Mouse (Mus musculus) right cerebral cortex, postnatal 4 days (tissue): ENCODE data around the gene Pbx3.

Experiments
- DNase-seq: peaks from one replicate; pipeline ENCODE4 v3.0.0-alpha.2; 2022

Gene Pbx3

DNA sequence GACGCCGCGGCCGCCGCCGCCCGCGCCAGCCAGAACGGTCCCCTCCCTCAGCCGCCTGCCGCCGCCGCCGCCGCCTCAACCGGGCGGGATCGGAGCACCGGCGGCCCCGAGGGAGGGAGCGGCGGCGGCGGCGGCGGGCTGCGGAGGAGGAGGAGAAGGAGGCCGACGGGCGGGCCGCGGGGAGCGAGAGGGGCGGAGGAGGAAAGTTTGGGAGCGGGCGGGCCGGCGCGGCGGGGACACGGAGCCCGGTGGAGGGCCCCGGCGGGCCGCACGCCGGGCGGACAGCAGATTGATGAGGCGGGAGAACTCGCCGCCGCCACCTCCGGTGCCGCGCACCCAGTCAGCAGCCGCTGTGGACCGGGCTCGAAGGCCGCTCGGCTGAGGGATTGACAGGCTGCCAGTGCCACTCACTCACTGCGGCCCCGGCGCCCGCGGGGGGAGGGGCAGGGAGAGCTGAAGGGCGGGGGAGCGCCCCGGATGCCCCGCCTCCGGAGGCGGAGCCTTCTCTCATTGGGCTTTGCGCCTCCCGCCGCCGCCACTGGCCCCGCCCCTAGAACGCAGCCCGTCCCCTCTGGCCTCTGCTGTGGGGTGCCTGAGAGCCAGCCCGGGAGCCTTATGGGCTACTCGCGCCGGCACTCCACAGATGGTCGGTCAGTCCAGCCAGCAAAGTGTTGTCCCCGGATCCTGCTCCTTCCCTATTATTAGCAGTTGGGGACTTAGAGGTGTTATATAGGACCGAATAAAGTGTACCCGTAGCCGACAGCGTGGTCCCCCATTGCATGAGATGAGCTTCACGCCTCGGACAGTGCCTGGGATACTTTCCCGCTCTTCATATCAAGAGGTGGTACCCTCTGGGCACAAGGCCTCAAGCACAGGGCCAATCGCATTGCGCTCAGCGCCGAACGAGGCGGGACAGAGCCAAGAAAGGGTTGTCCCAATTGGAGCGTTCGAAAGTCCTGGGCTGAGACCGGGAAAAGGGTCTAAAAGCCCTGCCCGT, at the start of gene Pbx3:
Gene Pbx3 (minus strand): TSS at position 838 of the 997 bp plus-strand sequence.
- DNase-seq: peak; percentile 92

DNA sequence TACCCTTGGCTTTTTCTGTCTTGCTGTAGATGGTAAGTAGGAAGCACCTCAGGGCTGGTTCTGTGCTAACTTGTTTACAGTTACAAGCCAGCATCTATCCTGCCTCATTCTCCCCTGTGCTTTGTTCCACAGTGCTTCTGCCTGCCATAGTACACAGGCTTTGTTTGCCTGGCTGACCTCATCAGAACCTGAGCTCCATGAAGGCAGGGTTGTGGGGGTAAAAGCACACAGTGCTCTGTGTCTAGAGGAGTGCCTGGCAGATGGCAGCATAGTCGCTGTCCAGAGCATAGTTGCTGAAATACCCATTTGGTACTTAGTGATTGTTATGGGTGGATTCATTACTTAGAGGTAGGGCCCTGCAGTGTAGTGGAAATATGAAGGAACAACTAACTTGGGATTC, 47.3 kb upstream of the Pbx3 start:
- no peak for DNase-seq

DNA sequence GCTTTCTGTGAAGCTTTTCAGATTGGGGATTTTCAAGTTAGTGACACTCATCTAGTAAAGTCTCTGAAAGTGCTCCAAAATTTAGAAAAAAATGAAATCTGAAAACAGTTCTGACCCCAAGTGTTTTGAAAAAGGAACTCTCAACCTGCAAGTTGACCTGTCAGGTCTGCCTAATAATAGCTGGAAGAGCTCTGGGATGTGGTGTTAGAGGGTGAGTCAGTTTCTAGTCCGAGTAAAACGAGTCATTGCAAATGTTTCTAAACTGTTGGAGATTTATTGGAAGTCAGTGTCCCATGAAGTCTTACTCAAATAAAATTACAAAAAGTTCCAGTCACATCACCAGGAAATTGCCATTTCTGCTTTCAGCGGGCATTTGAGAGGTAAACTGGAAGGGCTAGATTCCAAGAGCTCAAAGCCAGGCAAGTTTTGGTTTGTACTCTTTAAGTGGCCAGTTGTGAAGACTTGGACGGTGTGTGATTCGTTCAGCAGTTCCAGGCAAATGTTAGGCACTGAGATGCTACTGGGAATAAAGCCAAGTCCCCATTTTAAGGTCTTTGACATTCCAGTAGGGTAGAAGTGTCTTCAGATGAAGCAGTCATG, 36.9 kb upstream of the Pbx3 start:
- no peak for DNase-seq

DNA sequence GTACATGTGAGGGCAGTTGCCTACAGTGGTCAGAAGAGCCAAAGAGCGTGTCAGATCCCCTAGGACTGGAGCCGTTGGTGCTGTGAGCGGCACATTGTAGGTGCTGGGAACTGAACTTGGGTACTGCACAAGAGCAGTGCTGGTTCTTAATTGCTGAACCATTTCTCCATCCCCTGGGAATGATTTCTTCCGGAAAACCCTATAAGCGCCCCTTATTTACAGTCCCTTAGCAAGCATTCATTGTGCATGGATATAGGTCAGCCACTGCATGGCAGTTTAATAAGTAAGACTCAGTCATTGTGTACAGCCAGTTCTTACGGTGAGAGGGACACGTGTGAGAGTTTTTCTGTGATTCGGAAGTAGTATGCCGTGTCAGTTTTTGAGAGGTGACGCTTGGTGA, 35.4 kb upstream of the Pbx3 start:
- no peak for DNase-seq

DNA sequence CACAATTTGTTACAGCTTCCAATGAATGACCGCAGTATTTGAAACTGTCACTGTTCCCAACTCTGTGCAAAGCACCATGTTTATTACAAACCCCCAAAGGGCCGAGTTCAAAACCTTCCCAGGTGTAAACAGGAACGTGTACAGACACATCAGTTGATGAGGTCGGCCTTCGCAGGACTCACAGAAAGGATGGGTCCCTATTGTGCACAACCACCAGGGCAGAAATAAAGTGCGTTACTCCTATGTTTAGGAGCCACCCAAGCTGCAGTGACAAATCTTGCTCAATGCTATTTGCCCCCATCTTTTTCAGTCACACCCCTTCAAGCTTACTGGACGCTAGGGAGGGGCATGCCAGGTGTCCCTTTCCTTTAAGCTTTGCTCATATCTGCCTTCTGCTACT, 34.7 kb upstream of the Pbx3 start:
- DNase-seq: no peak

DNA sequence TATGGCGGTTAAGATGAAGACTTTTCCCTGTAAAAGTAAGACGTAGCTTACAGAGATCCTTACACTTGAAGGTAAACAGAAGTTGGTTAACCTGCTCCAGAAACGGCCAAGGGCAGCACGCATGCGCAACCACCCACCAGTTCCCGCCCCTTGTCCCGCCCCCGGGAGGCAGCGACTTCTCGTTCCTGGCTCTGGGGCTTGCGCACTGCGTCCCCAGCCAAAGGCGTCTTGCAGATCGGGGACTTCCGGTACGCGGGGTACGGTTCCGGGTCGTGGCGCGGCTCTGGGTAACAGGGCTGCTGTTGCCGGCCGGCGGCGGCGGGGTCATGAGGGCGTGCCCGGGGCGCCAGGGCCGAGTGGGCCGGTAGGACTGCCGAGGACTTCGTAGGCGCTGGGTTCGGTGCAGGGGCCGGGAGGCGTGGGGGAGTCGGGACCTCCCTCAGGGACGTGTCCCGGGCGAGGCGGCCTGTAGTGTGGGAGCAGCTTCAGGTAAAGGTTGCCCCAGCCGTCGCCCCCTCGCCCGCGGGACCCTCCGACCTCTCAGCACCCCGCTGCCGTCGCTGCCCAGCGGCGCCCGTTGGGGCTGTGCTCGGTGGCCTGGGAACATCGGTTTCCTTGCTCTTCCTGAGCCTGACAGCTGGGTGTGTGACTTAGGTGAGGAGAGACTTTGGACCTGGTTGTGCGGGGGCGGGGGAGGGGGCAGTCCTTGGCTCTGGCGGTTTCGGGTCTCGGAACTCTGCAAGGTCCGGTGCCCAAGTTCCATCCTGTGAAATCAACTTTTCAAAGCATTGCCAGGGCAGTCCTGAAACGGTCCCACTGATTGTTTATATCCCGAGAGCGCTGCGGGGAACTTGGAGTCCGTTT, 33.9 kb upstream of the Pbx3 start, which contains the start of gene Mapkap1:
Gene Mapkap1 (plus strand): TSS at position 171 of the 864 bp plus-strand sequence.
- DNase-seq: peak; percentile 97

DNA sequence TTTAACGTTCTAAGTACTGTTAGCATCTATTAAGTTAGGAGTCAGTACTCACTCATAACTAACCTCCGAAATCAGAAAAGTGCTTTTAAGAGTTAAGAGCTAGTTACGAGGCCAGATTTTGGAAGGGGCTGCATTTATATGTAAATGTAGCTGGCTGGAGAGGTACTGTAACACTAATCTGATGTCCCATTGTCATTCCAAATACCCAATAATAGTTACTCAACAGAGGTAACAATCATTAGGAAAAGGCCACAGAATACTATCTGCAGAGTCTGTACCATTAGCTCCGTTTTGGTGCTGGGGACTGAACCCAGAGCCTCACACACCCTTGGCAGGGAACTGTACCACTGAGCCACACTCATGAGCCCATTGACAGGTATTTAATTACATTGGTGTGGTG, 26.6 kb upstream of the Pbx3 start:
- DNase-seq: no peak

DNA sequence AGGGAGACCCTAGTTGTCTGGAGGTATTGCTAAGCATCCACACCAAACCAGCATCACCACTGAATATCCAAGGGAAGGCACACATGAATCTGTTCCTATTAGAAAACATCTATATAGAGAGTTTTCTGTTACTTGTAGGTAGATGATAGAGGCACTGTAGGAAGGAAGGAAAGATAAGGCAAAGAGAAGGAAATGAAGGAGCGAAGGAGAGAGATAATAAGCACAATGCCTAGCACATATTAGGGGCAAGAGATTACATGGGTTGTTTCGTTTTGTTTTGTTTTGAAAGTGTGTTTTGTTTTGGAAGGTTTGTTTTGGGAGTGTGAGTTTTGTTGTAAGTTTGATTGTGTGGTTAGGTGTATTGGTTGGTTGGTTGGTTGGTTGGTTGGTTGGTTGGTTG, 6.0 kb upstream of the Pbx3 start:
- no peak for DNase-seq

DNA sequence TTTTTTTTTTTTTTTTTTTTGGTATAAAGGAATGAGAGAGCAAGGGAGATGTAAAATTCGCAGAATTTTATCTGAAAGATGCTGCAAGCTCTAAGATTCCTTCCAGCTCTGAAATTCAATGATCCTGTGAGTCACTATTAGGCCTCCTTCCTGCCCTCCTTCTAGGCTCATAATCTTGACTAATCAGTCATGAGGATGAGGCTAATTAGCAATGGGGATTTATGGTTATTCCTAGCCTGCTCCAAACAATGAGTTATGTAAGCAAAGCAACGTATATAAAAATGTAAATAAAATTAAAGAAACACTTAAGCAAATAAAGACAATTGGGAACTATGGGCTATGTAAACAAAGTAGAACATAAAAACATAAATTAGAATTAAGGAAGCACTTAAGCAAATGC, 1.4 kb upstream of the Pbx3 start:
- no peak for DNase-seq

DNA sequence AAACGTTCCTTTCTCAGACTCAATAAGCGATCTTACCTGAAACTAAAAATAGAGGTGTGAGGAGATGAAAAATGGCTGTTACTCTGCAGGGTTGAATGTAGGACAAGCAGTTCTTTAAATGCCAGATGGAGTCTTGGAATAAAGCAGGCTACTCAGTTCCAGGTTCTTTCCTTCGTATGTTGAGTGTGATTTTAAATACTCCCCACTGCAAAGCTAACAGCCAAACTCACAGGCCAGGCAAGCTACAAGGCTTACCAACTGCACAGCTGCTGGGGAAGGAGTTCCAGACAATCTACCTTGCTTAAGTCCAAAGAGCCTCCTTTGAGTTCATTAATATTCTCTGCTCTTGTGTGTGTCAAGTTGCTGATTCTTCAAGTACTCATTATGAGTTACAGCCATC, 944 bp upstream of the Pbx3 start:
- no peak for DNase-seq

DNA sequence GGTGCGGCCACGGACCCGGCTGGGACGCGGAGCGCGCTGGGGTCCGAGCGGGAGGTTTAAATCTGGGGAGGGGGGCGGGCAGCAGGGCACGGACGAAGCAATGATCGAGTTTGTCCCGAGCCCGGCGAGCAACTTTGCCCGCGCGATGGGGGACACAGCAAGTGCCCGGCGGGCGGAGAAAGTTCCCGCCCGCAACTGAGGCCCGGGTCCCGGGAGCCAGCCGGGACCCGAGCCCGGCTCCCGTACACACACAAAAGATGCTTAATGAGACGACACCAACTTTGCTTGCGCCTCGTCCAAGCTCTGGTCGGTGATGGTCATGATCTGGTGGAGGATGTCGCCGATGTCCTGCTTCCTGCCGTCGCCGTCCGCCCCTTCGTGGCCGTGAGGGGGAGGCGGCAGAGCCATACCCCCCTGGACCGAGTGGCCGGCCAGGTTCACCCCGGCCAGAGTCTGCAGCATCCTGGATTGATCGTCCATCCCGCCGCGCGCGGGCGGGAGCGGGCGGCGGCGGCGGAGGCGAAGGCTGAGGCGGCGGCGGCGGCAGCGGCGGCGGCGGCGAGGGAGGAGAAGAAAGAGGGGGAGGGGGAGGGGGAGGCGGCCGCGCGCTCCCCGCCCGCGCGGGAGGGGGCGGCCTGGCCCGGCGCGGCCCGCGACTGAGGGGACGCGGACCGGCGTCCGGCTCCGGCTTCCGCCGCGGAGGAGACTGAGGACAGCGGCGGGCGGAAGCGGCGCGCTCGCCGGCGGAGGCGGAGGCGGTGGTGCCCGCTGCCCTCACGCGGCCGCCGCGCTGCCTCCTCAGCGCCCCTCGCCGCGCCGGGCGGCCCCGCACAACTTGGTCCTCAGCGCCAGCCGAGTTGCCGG, 1.3 kb downstream of the Pbx3 start:
- peak; percentile 57 for DNase-seq

DNA sequence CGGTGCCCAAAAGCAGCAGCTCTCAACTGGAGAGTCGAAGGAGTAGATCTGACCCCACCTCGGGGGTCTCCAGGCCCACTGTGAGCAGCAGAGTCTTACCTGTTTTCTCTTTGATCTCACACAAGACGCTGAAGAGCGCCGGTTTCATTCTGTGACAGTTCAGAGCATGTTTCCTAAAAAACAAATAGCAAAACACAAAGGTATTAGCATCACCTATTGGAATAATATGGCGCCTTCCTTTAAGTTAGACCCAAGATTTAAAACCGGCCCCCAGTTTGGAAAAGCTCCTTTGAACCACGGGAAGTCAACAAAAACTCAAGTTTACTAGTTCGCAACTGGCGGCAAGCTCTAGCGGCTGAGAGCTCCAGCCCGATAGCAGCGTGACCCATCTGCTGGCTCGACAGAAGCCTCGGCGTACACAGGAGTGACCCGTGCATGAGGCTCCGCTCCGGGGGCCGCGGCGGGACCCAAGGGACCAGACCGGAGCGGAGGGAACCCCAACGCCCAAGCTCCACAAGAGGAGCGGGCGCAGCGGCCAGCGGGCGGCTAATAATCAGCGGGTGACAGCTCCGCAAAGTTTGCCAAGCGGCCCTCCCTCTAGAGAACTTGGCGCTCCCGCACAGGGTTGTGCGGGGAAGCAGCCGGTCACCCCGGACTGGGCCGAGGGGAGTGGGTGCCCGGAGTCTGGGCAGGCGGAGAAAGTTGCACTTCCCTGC, 2.1 kb downstream of the Pbx3 start:
- DNase-seq: peak; percentile 28

DNA sequence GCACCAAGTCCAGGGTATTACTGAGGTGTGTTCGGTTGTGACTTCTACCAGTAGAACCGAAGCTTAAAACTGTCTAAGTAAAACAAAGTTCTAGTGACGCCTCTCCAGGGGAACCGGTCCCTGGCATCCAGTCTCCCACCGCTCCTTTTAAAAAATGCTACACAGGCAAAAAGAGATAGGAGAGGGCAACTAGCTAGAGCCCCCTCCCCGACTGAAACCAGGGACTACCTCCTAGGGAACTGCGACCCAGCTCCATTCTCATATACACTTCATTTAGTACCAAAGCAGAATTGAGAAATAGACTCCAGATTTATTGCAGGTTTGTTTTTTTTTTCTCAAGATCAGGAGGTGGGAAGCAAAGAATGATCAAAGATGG, 2.6 kb downstream of the Pbx3 start:
- DNase-seq: no peak

DNA sequence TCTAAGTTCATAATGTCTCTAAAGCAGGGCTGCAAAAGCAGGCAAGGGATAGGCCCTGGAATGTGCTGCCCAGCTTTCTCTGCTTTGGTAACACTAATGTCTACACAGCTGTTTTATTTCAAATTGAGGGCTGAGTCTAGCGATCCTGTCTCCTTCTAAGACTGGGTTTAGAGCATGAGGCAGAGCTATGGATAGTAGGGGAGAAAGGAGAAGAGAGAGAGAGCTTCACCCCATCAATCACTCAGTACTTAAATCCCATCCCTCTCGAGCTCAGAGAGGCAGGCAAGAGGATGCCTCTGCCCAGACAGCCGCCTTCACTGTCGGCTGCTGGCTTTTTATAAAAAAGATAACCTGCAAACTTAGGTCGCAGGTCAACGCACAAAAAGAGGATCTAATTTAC, 4.5 kb downstream of the Pbx3 start:
- no peak for DNase-seq

DNA sequence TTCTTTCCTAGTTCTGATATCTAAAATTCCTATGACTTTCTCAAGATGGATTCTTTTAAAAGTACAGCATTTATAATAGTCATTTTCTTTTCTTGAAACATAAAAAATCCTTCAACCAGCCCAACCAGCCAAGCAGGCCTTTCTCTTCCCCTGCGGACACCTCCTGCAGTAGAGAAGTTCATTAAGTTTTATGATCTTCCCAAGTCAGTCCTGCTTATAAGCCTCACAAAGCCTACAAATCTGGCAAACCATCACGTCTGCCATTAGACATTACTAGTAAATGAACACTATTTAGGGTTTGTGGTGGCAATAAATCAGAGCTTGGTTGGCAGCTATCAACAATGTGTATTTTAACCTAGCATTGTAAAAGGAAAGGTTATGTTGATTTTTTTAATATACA, 5.9 kb downstream of the Pbx3 start:
- no peak for DNase-seq

DNA sequence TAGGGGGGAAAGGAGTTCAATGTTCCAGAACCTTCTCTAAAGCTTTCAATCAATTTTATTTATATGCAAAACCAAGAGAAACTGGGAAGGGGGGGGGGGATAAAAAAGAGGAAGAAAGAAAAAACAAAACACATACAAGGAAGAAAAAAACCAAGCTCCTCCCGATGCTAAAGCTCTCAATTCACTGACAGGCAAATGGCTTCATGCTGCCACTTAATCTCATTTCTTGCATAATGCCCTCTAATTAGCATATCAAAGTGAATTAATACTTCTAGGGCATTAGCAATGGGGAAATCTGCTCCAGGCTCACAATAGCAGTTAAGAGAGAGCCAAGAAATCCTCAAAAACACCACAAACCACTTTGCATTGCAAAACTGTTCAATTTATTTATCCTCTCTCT, 9.3 kb downstream of the Pbx3 start:
- DNase-seq: no peak

DNA sequence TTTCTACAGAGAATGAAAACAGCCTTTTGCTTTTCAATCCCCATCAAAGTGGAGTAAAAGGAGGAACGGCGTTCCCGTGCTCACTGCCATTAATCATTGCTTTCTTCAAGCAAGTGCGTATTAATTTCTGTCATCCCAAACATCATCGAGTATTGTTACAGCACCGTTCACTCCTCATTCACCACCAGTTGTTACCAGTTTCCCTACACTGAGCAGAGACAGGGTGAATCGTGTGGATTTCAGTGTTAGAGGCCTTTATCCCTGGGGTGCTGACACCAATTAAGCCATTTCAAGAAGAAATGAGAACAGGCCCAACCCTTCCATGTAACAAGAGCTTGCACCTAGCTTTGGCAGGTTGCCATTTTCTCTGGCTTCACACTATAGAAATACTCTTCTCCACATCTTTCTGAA, 17.1 kb downstream of the Pbx3 start:
- DNase-seq: no peak

DNA sequence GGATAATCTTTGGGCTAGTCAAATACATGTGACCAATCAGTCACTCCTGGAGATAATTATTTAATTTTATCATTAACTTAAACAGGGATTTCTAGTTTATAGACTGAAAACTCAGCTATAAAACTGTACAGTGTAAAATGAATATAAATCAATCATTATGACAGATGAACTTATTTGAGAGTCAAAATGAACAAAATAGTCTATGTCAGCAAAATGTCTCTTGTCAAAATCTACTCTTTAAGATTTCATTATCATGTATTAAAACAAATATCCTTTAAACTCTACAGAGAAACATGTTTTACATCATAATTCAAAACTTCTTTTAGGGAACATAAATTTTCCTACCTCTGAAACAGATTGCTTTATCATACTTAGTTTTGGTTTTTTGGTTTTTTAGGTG, 20.9 kb downstream of the Pbx3 start:
- no peak for DNase-seq

DNA sequence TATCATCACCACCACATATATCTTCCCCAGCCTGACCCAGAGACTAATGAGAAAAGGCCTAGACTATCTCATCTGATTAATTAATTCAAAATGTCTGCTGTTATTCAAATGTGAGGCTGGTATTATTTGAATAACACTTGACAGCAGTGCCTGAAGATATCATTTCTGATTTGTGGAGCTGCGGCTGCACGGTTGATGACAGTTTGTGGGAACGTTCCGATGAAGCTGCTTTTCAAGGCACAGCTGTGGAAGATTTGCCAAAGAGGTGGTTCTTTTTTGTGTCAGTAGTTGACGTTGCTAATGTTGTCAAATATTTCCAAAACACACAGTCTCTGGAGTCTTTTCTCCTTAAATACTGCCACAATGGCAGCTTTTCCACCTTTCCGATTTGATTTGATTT, 25.8 kb downstream of the Pbx3 start:
- DNase-seq: no peak

DNA sequence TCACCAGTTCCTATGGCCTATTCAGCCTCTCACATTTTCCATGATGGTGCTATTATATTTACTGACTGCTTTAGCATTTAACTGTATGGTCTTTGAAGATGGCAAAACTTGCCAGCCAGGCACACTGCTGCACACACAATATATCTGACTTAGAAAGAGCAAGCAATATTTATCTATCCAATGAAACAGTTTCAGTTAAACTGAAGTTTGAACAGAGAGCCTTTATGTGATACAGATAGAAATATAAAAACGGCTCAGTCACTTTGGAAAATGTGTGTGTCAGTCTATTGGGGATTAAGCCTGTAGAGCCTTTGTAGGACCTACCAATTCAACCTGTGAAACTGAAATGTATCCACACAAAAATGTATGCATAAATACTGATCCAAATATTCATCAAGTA, 74.3 kb downstream of the Pbx3 start:
- DNase-seq: no peak

DNA sequence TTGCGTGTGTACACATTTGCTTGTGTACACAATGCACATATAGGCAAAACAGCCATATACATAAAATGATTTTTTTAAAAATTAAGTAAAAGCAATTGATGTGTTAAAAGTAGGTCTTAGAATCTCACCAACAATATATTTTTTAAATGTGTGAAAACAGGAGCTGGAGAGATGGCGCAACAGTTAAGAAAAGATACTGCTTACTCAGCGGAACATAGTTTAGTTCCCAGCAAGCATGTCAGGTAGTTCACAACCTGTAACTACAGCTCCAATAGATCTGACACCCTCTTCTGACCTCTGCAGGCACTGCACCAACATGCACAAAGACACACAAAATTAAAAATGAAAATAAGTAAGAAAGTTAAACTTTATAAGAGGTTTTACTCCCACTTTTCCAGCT, 74.7 kb downstream of the Pbx3 start:
- no peak for DNase-seq

DNA sequence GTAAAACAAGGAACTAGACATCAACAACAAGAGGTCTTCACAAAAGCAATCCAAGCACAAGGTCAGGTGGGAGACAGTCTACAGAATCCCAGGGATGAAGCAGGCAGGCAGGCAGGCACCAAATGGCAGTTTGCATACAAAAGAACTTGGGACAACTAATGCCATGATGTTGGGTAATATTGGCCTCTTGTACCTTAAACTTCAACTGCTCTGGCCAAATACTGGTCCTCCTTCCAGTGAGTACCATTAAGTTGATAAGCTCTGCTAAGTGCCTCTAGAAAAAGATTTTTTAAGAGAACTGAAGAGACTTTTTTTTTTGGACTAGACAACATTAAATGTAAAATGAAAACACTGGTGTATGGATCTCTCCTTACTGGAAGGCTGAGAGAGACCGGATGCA, 83.2 kb downstream of the Pbx3 start:
- no peak for DNase-seq
